Mouse (Mus musculus): ENCODE measurements at regions not wholly inside any gene's neighbourhood (a gene's known extent, or its start where the extent isn't known, plus 50 kb on each side); places are given as distances from the start of the nearest gene placed in this dataset.

GRCm38 (mm10) chr12:16237498-16237897 is 373.3 kb downstream of the Lpin1 start:
- no peak for TF ChIP-seq CTCF (conservative IDR thresholded peaks at IDR 0.05; ENCODE audit: low read length)
- no peak for TF ChIP-seq POU5F1 (IDR thresholded peaks at IDR 0.05; ENCODE audit: borderline replicate concordance, low read length)
